Mouse (Mus musculus): ENCODE results near the gene Slc6a6.

The Slc6a6 gene

DNA sequence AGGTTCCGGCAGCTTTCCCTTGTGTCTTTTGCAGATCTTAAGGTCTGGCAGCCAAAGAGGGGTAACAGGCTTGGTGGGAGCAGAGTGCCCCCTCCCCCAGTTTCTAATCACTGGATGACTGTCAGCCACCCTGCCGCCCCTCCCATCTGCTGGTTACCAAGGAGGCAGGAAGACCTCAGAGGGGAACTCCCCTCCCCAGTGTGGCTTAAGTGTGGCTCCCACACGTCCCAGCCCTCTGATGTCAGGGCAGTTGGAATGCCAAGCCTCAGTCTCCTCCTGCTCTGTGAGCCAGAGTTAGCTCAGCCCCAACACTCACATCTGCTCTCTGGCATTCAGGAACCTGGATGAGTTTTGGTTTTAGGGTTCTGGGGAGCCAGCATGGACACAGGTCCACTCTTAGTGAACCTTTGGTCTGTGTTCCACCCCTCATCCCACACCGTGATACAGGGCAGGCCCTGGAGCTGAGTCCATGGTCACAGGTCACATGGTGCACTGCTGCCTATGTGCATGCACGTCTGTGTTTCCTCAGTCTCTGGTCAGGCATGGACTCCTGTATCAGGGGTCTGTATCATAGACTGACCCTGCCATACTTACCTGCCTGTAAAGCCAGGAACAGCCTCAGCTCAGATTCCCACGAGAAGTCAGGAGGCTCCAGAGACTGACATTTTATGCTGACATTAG is 45.2 kb downstream of the Slc6a6 start:
- no peak for DNase-seq

DNA sequence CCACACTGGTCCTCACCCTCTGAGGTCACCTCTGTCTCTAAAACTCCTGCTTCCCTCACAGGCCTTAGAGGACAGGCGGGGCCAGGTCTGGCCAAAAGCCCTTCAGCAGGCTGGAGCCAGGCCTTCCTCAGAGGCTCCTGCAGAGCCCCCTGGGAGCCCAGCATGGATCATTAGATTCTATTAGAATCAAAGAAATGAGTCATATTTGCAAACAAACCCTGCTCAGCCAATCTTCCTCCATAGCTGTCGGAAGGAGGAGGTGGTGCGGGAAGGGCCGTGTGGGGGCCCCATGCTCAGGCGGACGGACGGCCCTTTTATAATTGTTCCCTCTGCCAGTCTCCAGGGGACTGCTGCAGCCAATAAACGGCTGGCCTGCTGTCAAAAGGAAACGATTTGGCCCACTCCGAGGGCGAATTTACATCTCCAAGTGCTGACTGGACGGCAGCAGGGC is 45.8 kb downstream of the Slc6a6 start:
- DNase-seq, result no peak

- no peak for DNase-seq
These were observed 48.3 kb downstream of the Slc6a6 start for GRCm38 (mm10) chr6:91732138-91732537.

DNA sequence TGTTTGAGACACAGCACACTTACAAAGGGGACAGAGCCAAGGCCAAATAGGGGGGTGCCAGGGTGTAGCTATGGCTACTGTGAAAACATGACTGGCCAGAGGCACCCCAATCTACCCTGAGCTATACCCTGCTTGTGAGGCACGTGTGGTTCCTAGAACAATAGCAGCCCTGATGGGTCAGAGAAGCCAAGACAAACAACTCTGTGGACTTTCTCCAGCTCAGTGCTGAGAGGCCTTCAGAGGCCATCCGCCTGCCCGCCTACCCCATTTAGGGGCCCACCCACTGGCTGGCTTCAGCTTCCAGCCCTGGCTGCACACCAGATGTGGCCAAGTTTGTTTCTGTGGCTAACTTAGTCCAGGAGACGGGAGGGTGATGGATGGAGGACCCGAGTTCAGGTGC is 52.6 kb downstream of the Slc6a6 start:
- no peak for DNase-seq

DNA sequence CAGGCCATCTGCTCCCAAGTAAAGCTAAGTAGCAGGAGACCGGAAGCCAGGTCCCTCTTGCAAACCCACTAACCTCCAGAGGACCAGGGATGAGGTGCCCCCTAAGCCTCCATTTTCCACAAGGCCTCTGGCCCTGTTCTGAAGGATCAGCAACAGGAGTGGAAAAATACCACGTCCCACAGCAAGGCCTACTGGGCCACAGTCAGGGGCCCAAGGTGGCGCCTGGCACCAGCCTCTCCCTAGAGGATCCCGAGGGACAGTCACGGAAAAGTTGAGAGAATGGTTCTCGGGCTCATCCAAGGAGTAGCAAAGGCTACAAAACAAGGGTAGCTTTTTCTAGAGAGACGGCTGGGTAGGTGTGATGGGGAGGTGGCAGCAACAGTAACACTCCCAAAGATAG is 53.6 kb downstream of the Slc6a6 start:
- no peak for DNase-seq

DNA sequence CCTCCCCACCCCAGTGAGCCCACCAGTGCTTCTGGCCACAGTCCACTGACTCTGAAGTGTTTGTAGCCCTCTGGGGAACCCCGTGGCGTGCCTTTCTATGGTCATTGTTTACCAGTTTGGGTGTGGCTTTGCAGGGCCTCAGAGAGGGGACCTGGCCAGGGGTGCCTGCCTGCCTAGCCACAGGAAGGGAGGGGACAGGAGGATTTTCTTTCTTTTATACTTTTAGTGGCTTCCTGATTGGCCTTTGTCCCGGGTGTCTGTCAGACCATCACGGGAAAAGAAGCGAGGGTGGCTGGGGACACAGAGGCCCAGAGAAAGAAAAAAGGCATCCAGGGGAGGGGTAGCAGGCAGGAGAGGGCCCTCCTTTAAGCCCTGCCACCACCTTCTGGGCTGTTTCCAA is 54.2 kb downstream of the Slc6a6 start:
- no peak for DNase-seq

GRCm38 (mm10) chr6:91741046-91741445 is 57.2 kb downstream of the Slc6a6 start:
- peak; percentile 68 for DNase-seq

DNA sequence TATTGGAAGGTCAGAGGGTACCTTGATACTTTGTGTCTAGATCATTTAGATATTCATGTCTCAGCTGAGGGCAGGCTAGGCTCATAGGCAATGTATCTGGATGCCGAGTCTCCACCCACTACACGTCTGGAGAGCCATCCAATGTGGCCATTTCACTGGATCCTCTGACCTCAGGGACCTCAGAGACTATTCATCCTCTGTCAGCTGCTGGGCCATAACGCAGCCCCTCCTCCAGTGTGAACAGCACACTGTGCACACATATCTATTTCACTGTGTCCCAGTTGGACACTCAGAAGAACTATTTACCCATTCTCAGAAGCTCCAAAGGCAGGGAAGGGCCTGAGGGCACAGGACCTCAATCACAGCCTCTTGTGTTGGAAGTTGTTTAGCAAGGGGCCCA is 58.6 kb downstream of the Slc6a6 start:
- DNase-seq, result no peak

DNA sequence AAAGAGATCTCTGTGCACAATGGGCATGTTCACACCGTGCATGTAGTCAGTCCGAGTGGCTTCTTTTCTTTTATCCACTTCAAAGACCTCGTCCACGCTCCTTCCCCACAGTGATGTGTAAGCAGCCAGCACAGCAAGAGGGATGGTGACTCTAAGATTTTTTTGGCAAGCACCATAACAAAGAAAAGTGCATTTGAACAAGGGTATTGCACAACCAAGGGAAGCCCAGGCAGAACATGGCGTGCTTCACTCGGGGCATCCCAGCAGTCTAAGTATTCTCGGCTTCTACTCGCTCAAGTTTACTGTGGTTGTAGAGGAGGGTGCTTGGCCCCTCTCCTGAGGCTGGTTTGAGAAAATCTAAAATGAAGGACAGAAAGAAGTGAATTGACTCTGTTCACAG is 59.1 kb downstream of the Slc6a6 start:
- no peak for DNase-seq

- DNase-seq, result no peak
These were observed 60.0 kb downstream of the Slc6a6 start for GRCm38 (mm10) chr6:91743886-91744285.

DNA sequence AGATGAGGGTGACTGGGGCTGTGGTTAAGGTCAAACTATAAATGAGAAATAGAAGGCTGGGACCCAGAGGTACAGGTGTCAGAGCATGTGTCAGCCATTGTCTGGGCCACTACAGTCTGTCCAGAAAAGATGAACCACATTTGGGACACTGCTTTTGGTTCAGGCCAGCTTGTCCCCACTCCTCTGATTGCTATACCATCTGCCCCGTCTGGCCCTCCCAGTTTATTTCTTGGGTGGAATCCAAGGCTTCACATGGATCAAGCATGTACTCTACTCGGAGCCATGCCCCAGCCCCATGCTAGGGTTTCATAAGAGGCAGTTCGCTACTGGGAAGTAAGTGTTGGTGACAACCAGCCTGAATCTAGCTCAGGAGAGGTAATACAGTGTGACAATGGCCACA is 61.4 kb downstream of the Slc6a6 start:
- no peak for DNase-seq

DNA sequence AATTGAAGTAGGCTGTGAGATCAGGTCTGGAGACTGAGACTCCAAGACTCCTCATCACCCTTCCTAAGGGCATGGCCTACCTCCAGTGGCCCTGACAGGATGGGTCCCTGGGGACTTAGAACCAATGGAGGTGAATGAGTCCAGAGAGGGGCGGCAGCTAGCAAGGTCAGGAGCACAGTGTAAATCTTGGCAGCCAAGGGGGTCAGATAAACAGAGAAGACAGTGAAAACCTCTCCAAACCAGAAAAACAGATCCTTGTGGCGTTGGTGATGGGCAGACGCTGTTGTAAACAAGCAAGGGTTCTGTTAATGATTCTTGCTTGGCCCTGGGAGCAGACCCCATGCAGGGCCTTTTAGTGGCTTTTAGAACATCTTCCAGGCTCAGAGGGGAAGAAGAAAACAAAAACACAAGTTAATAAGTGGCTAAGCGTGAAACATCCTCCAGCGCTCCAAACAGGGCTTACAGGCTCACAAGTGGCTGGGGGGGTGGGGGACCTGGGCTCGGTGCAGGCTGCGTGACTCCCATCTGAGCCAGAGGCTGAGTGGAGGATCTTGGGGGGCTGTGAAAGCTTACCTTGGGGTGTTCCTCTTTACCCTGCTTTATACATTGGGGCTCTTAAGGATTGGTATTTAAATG is 62.2 kb downstream of the Slc6a6 start:
- DNase-seq, result no peak

GRCm38 (mm10) chr6:91746776-91747175 is 62.9 kb downstream of the Slc6a6 start:
- no peak for DNase-seq

- peak; percentile 22 for DNase-seq
These were observed 67.1 kb downstream of the Slc6a6 start for GRCm38 (mm10) chr6:91750976-91751375.

DNA sequence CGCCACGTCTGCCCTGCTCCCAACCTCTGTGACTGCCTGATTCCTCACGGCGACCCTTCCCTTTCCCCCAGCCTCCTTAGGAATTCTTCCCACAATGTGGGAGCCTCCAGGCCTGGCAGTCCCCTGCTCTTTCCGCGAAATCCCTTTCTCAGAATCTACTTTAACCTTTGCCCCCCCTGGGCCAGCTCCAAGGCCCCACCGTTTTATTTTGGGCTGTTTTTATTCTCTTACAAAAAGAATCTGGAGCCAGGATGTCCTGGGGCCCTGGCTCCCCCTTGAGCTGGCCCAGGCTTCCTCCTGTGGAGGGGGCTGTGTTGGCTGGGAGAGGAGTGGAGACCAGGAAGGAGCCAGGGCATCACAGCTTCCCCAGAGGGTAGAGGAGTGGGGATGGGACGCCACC is 69.0 kb downstream of the Slc6a6 start:
- no peak for DNase-seq

DNA sequence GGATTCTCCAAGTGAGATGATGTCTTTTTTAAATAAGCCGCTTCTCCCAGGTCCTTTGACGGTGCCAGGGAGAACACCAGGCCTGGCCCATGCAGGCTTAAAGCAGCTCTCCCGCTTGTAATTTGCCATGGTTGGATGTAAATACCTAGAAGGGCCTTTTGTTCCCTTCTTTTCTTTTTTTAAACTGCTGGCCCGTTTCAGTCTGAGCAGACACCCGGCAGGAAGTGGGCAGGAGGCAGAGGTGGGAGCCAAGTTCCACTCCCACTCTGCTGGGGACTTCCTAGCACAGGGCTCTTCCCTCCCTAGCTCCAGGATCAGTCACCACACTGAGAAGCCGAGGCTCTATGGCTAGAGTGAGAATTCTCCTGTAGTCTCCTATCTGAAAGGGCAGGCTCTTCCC is 70.2 kb downstream of the Slc6a6 start:
- DNase-seq, result no peak

GRCm38 (mm10) chr6:91754845-91755244 is 71.0 kb downstream of the Slc6a6 start:
- DNase-seq, result no peak

- no peak for DNase-seq
These were observed 78.3 kb downstream of the Slc6a6 start for GRCm38 (mm10) chr6:91762051-91762742.

DNA sequence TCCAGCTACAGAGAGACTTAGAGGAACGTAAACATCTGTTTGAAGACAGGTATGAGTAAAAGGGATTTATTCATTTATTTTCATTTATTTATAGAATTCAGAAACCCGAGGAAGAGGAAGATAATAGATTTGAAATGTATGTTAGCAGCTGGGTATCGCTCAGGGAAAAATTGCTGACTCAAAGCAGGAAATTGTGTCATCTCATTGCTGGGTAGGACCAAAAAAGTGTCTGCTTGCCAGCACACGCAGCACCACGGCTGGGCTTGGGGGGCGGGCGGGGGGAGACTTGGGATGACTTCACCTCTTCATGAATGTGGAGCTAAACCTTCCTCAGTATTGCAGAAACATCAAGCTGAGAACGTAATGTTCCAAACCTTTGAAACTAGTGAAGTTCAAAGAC is 83.7 kb downstream of the Slc6a6 start:
- no peak for DNase-seq

GRCm38 (mm10) chr6:91773951-91774350 is 90.1 kb downstream of the Slc6a6 start:
- DNase-seq, result no peak

DNA sequence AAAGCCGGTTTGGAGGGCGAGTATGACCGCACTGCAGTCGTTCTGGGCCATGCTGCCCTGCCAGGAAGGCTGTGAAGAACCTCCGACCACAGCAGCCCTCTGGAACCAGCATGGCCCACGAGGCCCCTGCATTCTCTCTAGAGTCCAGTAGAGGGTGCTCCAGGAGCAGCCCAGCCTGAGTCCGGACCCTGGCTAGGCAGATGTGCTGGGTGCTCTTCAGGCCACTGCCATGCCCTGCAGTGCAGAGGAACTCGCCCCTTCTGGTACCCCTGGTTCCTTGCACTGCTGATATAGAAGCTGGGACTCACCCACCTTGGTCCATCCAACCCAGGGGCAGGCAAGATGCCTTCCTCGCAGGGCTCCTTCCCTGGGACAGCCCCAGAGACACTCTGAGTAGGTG is 92.7 kb downstream of the Slc6a6 start:
- peak; percentile 39 for DNase-seq

DNA sequence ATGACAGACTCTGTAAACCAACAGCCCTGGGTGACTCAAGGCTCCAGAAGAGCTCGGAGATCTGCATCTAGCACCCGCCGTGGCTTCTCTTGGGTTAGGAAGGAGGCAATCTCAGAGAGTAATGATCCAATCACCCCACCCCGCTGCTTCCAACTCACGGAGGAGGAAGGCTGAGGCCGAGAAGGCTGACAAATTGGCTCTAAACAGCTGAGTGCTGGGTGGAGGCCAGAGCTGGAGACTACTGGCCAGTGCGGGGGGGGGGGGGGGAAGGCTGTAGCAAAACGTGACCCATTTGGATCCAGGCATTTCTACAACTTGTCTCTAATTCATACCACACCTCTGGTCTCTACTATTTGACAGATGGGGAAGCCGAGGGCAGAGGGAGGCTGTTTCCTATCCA is 95.4 kb downstream of the Slc6a6 start:
- no peak for DNase-seq

GRCm38 (mm10) chr6:91785018-91785417 is 101.2 kb downstream of the Slc6a6 start:
- DNase-seq, result no peak

DNA sequence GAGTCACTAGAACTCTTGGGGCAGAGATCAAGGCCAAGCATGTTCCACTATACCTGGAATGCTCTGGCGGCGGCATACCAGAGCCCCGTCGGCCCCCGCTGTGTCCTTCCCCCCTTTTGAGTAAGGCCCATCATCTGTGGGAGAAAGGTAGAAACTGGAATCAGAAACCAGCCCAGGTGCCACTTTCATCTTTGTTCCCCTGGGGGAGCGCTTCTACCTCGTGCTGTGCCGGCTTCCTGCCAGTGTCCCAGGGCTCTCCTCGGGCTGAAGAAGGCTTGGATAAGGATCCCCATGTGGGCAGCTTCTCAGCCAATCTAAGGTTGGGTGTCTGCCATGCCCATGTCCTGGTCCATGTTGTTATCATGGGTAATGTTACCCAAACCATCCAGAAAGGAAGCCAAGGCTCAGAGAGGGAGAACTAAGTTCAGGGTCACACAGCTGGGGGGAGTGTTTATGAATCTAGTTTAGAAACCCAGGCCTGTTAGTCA is 104.5 kb downstream of the Slc6a6 start:
- no peak for DNase-seq

All from thymus, postnatal 25 days (tissue).